9 mouse cellular contexts compared by ENCODE assay signal in the genomic region with DNA sequence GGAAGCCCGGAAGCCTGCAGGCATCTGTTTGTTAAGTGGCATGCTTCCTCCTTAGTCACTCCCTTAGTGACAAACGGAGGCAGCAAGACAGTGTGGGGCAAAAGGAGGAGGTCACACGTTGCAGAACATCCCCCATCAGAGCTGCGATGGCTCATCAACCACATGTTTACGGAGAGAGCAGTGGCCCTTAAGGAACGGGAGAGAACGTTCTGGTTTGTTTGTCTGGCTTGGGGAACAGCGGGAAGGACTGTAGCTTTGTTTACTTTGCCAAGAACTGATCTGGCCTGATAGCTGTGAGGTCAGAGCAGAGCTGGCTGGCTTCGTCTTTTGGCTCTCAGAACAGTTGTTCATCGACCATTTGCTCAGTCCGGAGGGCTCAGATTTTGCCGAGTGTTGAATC. TPM values are rescaled to one million over a fixed set of nuclear protein-coding genes. Genes with fewer than 3 reads are reported as not detected.
DNase-seq lines count a peak whose midpoint lies in the region; ATAC-seq and TF ChIP-seq lines count a peak whose summit lies in the region.
"Had no signal": no experiment of that assay in that cellular context is flagged by ENCODE, and none has a peak within 500 bp of the region (broad histone marks: within the 10 kb centered on the region; RNA-seq: fewer than 3 reads in every experiment).

No protein-coding gene starts in this region.

- no peak for ATAC-seq in heart, embryonic 12.5 days (ENCODE audit: insufficient number of reproducible peaks, low FRiP score)
- peak; percentile 35; the same call in 1 of the 2 replicates for ATAC-seq in lung, embryonic 14.5 days (ENCODE audit: insufficient read depth)

- no peak overlapping the region for H3K4me3 ChIP-seq in heart, embryonic 12.5 days
- no peak overlapping the region for H3K4me3 ChIP-seq in lung, embryonic 14.5 days (ENCODE audit: low read depth, low read length)

- peaks cover 21% of the 10 kb centered on the region for H3K4me1 ChIP-seq in heart, embryonic 12.5 days (replicated peaks)
- peaks cover 18% of the 10 kb centered on the region for H3K4me1 ChIP-seq in lung, embryonic 14.5 days (ENCODE audit: insufficient read depth)

- no peak overlapping the region for H3K27ac ChIP-seq in heart, embryonic 12.5 days (ENCODE audit: poor library complexity, severe bottlenecking)
- no peak overlapping the region for H3K27ac ChIP-seq in lung, embryonic 14.5 days (ENCODE audit: low read depth)
- H3K27ac ChIP-seq: liver, embryonic 14.5 days had no signal

- H3K27me3 ChIP-seq in heart, embryonic 12.5 days (replicated peaks), result no peaks in the 10 kb centered on the region
- H3K27me3 ChIP-seq in lung, embryonic 14.5 days (ENCODE audit: insufficient read depth, low read length), result no peaks in the 10 kb centered on the region

- no peak overlapping the region for H3K9ac ChIP-seq in heart, embryonic 12.5 days
- H3K9ac ChIP-seq in lung, embryonic 14.5 days, result 0 out of 2 replicates have a peak overlapping the region, but pooled peaks have one; percentile 1
- H3K9ac ChIP-seq: liver, embryonic 14.5 days had no signal

- no peak for TF ChIP-seq CTCF in lung, embryonic 14.5 days (IDR thresholded peaks at IDR 0.05; ENCODE audit: low read depth)

- H3K4me2 ChIP-seq in heart, embryonic 12.5 days, result no peak overlapping the region
- H3K4me2 ChIP-seq in lung, embryonic 14.5 days, result peak overlapping the region; percentile 23

- intact Hi-C loops in heart, postnatal 14 days (cut with DNase I), result no loop called here

- H3K36me3 ChIP-seq in heart, embryonic 12.5 days, result no peaks in the 10 kb centered on the region
- no peaks in the 10 kb centered on the region for H3K36me3 ChIP-seq in lung, embryonic 14.5 days (ENCODE audit: insufficient read depth)

- peak; percentile 61 to 66 for DNase-seq in heart, adult 18-20 months
- DNase-seq in 416B (ENCODE audit: low read depth), result peak; percentile 7
- DNase-seq in cerebellum, postnatal 25 days, result peak; percentile 21 to 37
- DNase-seq in heart, postnatal 14 days, result peak; percentile 12 to 23
- peak; percentile 49 for DNase-seq in lung, embryonic 14.5 days
- no peak for DNase-seq in frontal cortex, postnatal 25 days (ENCODE audit: low spot score in 2 of 2)
- no peak for DNase-seq in spleen, postnatal 4 days (ENCODE audit: low spot score in 2 of 2)

- WGBS in heart, embryonic 12.5 days, result 23% methylated on average over 12 of the region's 12 CpGs
- WGBS in lung, embryonic 14.5 days, result 7% methylated on average over 12 of the region's 12 CpGs

- no peaks in the 10 kb centered on the region for H3K9me3 ChIP-seq in heart, embryonic 12.5 days (replicated peaks)
- no peaks in the 10 kb centered on the region for H3K9me3 ChIP-seq in lung, embryonic 14.5 days (ENCODE audit: low read depth, low read length)

RNA-seq across cellular contexts. Expression of a gene that starts 32.3 kb away (rescaled TPM):
- 10 to 100 TPM; 16.4 to 17.2 TPM for total RNA-seq in heart, adult 18-20 months (2021)
- polyA plus RNA-seq in heart, embryonic 12.5 days (2016; fragmentation: Nextera tagmentation; extraction: Ambion mirVana), result 25.8 and 26.5 TPM in 2 replicates
- 10 to 100 TPM; 17.8 to 19.9 TPM for total RNA-seq in heart, postnatal 14 days (2021)
- polyA plus RNA-seq in lung, embryonic 14.5 days (2014; fragmentation: Nextera tagmentation; extraction: Ambion mirVana), result 31.5 and 34.3 TPM in 2 replicates

RNA-seq across cellular contexts. Expression of a gene that starts 35.1 kb away (rescaled TPM):
- 10 to 100 TPM; 19.6 to 22.5 TPM for total RNA-seq in heart, adult 18-20 months (2021)
- polyA plus RNA-seq in heart, embryonic 12.5 days (2016; fragmentation: Nextera tagmentation; extraction: Ambion mirVana), result 10.0 and 10.3 TPM in 2 replicates
- 10 to 100 TPM; 28.6 to 29.6 TPM for total RNA-seq in heart, postnatal 14 days (2021)
- 2.1 and 2.8 TPM in 2 replicates for polyA plus RNA-seq in lung, embryonic 14.5 days (2014; fragmentation: Nextera tagmentation; extraction: Ambion mirVana)

Comparison
In these comparisons a context has a peak if more than half of its experiments do, and no peak if none do; other contexts are left out.
1. DNase-seq: peak in heart, adult 18-20 months (2 of 2), 416B (single experiment), cerebellum, postnatal 25 days (2 of 2), heart, postnatal 14 days (2 of 2) and lung, embryonic 14.5 days (single experiment); none in frontal cortex, postnatal 25 days (0 of 2) and spleen, postnatal 4 days (0 of 2).